Mouse (Mus musculus) embryo, embryonic 11.5 days (tissue): Measurements from ENCODE around the gene Vps26b.

Experiments
- DNase-seq: peaks from one replicate; pipeline ENCODE4 v3.0.0-alpha.2; 2012; ENCODE audit warnings: low read depth, low spot score

The Vps26b gene

GRCm38 (mm10) chr9:27029828-27030762 is at the start of gene Vps26b, which contains the start of gene Ncapd3:
TSS of gene Vps26b (minus strand) at chr9:27030065.
TSS of gene Ncapd3 (plus strand) at chr9:27030175.
- DNase-seq: peak; percentile 98

- no peak for DNase-seq
These were observed 45.9 kb upstream of the Vps26b start for GRCm38 (mm10) chr9:27075812-27076211.

GRCm38 (mm10) chr9:27074677-27075076 is 44.8 kb upstream of the Vps26b start:
- no peak for DNase-seq

- no peak for DNase-seq
These were observed 41.0 kb upstream of the Vps26b start for GRCm38 (mm10) chr9:27070895-27071294.

- DNase-seq: no peak
These were observed 28.5 kb upstream of the Vps26b start for GRCm38 (mm10) chr9:27058341-27058740.

- DNase-seq: no peak
These were observed 19.6 kb upstream of the Vps26b start for GRCm38 (mm10) chr9:27049492-27049891.

GRCm38 (mm10) chr9:27043892-27044291 is 14.0 kb upstream of the Vps26b start:
- DNase-seq: no peak

GRCm38 (mm10) chr9:27030763-27031100 is 867 bp upstream of the Vps26b start:
- no peak for DNase-seq

- DNase-seq: no peak
These were observed 640 bp downstream of the Vps26b start for GRCm38 (mm10) chr9:27029022-27029827.

- no peak for DNase-seq
These were observed 3.2 kb downstream of the Vps26b start for GRCm38 (mm10) chr9:27026708-27027107.

- no peak for DNase-seq
These were observed 6.2 kb downstream of the Vps26b start for GRCm38 (mm10) chr9:27023681-27024080.

- DNase-seq: no peak
These were observed 10.9 kb downstream of the Vps26b start for GRCm38 (mm10) chr9:27018961-27019360.

GRCm38 (mm10) chr9:27011572-27011971 is 18.3 kb downstream of the Vps26b start:
- DNase-seq: no peak

- DNase-seq: no peak
These were observed 20.6 kb downstream of the Vps26b start for GRCm38 (mm10) chr9:27009231-27009630.

GRCm38 (mm10) chr9:27006866-27007265 is 23.0 kb downstream of the Vps26b start:
- DNase-seq: no peak

- no peak for DNase-seq
These were observed 23.9 kb downstream of the Vps26b start for GRCm38 (mm10) chr9:27005933-27006332.

- DNase-seq: no peak
These were observed 24.6 kb downstream of the Vps26b start for GRCm38 (mm10) chr9:27005231-27005630.

- DNase-seq: peak; percentile 93
These were observed 30.1 kb downstream of the Vps26b start, which contains the start of the genes Acad8 and Thyn1 for GRCm38 (mm10) chr9:26999461-27000395. TSS of gene Acad8 (minus strand) at chr9:26999566. TSS of gene Thyn1 (plus strand) at chr9:26999710.

- DNase-seq: no peak
These were observed 31.0 kb downstream of the Vps26b start for GRCm38 (mm10) chr9:26998669-26999460.

GRCm38 (mm10) chr9:26997501-26997900 is 32.4 kb downstream of the Vps26b start:
- DNase-seq: no peak
